Mouse (Mus musculus) ovary, postnatal 36 days (tissue): Measurements from ENCODE around the gene Lmntd1.

Source experiments
- DNase-seq: peaks from one replicate; pipeline ENCODE4 v3.0.0; 2022; ENCODE audit warnings: low spot score, mixed read lengths

Lmntd1 gene

DNA sequence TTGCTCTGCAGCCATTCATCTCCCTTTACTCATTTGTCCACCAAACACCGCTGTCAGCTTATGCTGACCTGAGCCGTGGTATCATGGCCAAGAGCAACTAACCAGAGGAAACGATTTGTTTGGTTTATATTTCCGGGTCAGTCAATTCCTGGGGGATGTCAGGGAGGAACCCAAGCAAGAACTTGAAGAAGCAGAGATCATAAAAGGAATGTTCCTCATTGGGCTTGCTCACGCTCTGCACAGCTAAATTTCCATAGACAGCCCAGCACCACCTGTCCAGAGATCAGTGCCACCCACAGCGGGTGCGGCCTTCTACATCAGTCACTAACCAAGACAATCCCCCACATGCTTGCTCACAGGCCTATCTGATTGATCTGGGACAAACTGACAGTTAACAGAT lies at the start of gene Lmntd1:
Lmntd1 (minus strand) TSS at position 101 of the 400 bp plus-strand sequence.
- DNase-seq, result no peak

- no peak for DNase-seq
These were observed 46.8 kb upstream of the Lmntd1 start for GRCm38 (mm10) chr6:145660943-145661342.

DNA sequence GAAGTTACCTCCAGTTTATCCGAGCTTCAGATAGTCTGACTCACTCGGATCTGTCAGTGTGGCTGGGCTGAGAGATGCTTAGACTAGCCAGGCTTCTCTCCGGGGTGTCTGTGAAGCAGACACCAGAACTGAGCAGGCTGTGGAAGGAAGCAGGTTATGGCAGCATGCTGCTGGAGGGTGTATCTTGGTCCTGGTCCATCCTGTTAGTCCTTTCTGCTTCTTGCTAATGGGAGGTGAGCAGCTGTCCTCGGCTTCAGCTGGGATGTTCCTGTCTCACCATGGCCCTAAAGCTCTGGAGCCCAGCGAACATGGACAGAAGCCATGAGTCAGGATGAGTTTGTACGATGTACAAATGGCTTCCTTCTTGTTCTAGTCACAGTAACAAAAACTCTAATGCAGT lies 45.0 kb upstream of the Lmntd1 start:
- no peak for DNase-seq

DNA sequence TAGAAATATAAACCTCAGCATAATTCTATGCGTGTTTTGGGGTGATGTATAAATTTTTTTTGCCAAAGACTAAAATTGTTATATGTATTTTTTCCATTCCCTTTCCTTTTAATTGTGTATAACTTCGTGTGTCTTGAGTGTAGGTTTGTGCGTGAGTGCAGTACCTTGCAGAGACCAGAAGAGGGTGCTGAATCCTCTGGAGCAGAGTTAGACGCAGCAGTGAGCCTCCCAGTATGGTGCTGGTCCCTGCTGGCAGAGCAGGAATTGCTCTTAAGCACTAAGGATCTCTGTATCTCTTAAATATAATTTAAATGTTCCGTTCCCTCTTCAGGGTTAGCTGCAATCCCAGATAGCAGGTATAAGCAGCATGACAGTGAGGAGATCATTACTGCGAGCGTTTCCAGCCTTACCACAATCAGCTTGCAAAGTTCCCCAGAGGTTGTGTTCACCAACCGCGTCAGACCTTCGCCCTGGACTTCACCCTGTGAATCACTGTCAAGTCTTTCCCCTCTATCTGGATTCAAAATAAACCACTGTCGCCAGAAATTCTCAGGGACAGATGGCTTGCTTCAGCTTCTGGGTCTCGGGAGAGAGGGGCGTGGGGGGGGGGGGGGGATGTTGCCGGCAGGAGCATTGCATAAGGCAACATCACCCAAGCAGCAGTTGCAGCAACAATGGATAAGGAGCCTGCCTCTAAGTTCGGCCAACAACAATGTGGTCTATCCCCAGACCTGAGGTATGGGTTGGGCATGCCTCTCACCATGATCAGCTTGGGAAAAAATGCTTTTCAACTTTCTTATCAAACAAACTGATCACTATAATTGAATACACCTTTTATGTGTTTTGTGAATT lies 42.8 kb upstream of the Lmntd1 start:
- DNase-seq, result no peak

- no peak for DNase-seq
These were observed 41.6 kb upstream of the Lmntd1 start for GRCm38 (mm10) chr6:145655678-145656077.

DNA sequence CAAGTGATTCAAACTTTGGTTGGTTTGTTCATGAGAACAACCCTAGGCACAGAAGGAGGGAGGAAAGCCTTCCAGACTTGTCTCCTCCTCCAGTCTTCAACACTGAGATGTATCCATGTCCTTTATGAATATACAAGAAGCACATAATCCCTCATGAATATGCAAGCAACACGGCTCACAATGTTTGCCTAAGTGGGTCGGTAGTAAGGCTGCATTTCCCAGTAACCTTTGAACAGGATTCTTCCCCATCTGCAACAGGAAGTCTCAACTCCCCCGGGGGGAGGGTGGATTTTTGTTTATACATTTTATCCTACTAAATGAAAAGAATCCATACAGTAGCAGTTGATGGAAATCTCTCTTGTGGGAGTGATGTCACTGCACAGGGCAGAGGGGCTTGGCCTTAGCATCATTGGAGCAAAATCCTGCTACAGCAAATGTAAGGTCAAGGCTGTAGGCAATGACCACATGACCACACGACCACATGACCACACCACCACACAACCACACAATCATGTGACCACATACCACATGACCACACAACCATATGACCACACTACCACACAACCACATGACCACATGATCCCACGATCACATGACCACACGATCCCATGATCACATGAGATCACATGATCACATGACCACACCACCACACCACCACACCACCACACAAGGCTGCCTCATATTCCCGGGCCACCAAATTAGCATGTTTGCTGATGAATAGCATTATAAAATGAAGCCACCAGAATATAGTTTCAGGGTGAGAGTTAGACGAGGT lies 40.1 kb upstream of the Lmntd1 start:
- DNase-seq, result no peak

DNA sequence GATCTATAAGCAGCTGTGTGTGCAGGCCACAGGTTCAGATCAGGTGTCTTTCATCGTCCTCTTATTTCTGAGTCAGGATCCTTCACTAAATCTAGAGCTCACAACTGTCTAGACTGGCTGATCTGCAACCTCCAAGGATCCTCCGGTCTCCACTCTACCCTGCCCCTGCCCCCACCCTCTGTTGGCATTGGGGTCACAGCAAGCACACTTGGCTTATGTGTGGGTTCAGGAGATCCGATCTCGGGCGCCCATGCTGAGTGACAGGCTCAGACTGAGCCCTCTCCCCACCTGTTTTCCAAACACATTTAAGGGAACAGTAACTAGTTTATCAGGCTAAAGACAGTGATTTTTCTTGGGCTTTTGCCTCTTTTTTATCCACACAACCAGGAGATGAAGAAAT lies 39.5 kb upstream of the Lmntd1 start:
- no peak for DNase-seq

GRCm38 (mm10) chr6:145652986-145653385 lies 38.9 kb upstream of the Lmntd1 start:
- DNase-seq, result no peak

GRCm38 (mm10) chr6:145651976-145652375 lies 37.9 kb upstream of the Lmntd1 start:
- no peak for DNase-seq

DNA sequence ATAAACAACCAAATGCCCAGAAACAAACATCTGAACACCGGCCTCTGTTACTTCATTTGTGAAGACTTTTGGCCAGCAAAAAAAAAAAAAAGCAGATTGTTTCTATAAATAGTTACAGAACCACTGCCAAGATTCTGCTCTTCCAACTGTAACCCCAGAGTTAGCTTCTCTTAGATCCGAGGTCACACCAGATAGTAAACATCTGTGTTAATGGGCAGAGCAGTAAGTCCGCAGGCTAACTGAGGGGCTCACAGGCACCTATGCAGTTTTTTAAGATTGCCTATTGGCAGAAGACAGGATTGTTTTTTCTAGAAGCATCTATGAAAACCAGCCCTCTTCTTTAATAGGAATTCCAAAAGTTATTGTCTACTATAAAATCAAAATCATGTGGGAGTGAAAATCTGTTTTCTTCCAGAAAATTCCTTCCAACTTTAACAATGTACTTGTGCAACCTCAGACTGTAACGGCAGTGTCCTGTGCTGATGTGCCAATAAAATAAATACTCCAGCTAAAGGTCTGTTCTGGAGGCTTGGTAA lies 26.9 kb upstream of the Lmntd1 start:
- no peak for DNase-seq

- peak; percentile 19 for DNase-seq
These were observed 24.1 kb upstream of the Lmntd1 start for GRCm38 (mm10) chr6:145638248-145638647.

- no peak for DNase-seq
These were observed 22.6 kb upstream of the Lmntd1 start for GRCm38 (mm10) chr6:145636682-145637081.

GRCm38 (mm10) chr6:145634454-145634853 lies 20.3 kb upstream of the Lmntd1 start:
- no peak for DNase-seq

DNA sequence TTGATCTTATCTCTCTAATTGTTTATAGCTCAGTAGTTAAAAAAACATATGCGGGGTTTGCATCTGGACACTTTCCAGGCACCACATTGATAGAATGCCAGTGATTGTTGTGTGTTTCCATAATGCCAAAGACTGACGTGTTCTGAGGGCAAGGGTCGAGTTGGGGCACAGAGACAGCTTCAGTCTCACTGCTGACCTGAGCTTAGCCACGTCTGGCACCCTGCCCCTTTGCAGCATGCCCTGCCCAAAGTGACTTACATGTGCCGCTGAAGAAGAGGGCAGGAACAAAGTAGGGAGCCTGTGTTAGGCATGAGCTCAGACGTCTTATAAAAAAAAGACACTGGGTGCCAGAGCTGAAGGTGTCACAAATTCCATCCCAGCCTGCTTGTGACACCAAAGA lies 16.1 kb upstream of the Lmntd1 start:
- no peak for DNase-seq

DNA sequence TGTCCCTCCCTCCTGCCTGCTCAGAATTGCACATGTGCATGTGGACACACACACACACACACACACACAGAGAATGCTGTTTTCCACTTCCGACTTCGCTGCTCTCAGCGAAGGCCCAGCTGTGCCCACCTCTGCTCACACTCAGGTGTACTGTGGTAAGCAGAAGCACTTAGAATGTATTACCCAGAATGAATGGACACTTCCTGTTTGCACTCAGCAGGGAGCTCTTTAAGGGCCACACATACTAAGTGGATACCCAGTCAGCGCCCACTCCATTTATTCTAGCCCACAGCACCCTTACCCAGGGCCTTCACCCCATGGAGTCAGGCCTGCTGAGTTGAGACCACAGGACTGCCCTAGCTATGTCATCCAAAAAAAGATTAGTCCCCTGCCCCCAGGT lies 9.0 kb upstream of the Lmntd1 start:
- DNase-seq, result no peak

- no peak for DNase-seq
These were observed 2.5 kb upstream of the Lmntd1 start for GRCm38 (mm10) chr6:145616402-145617229.

DNA sequence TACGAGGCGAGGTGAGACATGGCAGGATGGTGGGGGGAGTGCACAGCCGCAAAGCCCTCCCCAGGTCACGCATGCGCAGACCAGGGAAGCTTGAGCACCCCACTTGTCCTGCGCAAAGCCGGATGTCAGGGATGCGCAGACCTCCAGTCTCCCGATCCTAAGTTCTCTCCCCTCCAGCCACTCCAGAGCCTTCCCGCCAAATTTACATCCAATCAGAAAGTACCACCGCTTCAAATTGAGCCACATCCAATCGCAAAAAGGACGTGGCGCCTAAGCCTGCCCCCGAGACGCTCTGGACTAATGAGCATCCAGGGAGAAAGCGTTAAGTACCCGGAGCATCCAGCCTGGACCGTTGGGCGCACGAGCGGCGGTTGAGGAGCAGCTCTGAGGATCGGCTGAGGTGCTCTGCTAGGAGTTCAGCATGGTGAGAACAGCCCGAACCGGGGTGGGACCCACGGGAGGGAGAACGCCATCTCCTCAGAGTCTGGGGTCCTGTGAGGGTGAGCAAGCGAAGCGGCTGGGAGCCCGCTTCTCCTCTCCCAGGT lies 1.6 kb upstream of the Lmntd1 start, which contains the start of gene Tuba3b:
Tuba3b (plus strand) TSS at position 92 of the 545 bp plus-strand sequence.
- no peak for DNase-seq

GRCm38 (mm10) chr6:145612611-145613010 lies 1.5 kb downstream of the Lmntd1 start:
- DNase-seq, result no peak

DNA sequence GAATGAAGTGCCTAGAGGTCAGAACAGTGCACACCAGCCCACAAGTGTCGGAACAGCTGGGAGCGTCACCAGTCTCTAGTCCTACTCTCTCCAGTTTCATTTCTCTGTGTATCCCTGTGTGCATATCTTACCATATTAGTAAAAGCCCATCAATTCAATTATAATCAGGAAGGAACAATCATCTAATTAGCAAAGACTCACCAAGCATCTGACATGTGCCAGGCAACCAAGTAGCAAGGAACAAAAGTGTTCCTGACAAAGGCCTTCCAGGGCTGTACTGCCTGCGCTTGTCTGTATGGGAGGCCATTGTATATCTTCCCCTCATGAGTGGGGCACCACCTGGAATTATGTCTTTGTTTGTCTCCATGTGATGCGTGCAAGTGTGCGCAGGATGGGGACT lies 3.2 kb downstream of the Lmntd1 start:
- no peak for DNase-seq

- DNase-seq, result no peak
These were observed 5.4 kb downstream of the Lmntd1 start for GRCm38 (mm10) chr6:145608693-145609092.

DNA sequence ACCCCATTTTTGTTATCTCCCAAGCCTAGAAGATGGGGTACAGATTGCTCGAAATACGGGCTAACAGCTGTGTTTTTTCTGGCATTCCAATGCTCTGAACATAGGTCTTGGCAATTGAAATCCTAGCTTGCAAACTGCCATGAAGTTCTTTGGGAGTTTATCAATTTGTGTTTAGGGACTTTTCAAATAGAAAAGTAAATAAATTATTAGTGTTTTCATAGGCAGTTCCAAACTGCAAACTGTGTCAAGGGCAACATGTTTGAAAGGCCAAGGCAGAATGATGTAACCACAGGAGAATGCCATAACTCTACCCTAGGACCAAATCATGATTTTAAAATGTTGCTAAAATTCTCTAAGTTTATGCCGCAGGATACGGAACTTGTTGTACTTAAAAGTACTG lies 6.4 kb downstream of the Lmntd1 start:
- DNase-seq, result no peak

- no peak for DNase-seq
These were observed 8.9 kb downstream of the Lmntd1 start for GRCm38 (mm10) chr6:145605203-145605602.
